Mouse (Mus musculus) myocyte (in vitro differentiated cells): Measurements from ENCODE around the gene Calhm3. TPM values are rescaled to one million over a fixed set of nuclear protein-coding genes. Genes with fewer than 3 reads are reported as not detected.

Source experiments
- H3K27me3 ChIP-seq: one replicate; pipeline ENCODE4 v1.6.1; 2011; ENCODE audit not compliant: control insufficient read depth, insufficient read depth, insufficient read length
- H3K36me3 ChIP-seq: one replicate; pipeline ENCODE4 v1.6.1; 2011; ENCODE audit not compliant: control insufficient read depth, insufficient read depth
- H3K4me2 ChIP-seq: one replicate; pipeline ENCODE4 v1.6.1; 2011; ENCODE audit warnings: low read depth, control low read depth
- H3K4me3 ChIP-seq: one replicate; pipeline ENCODE4 v1.5.1; 2011; ENCODE audit warnings: mild to moderate bottlenecking, control low read depth, moderate library complexity
- H3K79me2 ChIP-seq: one replicate; pipeline ENCODE4 v1.6.1; 2011; ENCODE audit not compliant: control insufficient read depth, insufficient read depth
- H3ac ChIP-seq: one replicate; pipeline ENCODE4 v1.6.1; 2011; ENCODE audit not compliant: control insufficient read depth, insufficient read length
- CEBPB ChIP-seq: IDR thresholded peaks from 2 replicates; pipeline ENCODE4 v1.6.1; 2011; ENCODE audit warnings: mild to moderate bottlenecking, moderate library complexity; ENCODE audit not compliant: poor library complexity, insufficient read depth, severe bottlenecking
- E2F4 ChIP-seq: IDR thresholded peaks from one replicate; pipeline ENCODE4 v1.6.1; 2011; ENCODE audit warnings: mild to moderate bottlenecking, control low read depth, moderate library complexity; ENCODE audit not compliant: insufficient read depth
- MAX ChIP-seq: IDR thresholded peaks from one replicate; pipeline ENCODE4 v1.6.1; 2011; ENCODE audit warnings: low read depth, mild to moderate bottlenecking, control low read depth
- MYOD1 ChIP-seq, 3 experiments: IDR thresholded peaks; one replicate each; pipeline ENCODE4 v1.6.1; 2011; ENCODE audit warnings: control low read depth in 2 of 3, low read depth in 2 of 3, mild to moderate bottlenecking in 2 of 3, moderate library complexity in 1 of 3; ENCODE audit not compliant: insufficient read length in 2 of 3, control insufficient read depth in 1 of 3
- MYOG ChIP-seq, 3 experiments: IDR thresholded peaks; one replicate each; pipeline ENCODE4 v1.6.1; 2011; ENCODE audit warnings: control low read depth in 2 of 3, low read depth in 2 of 3, mild to moderate bottlenecking in 2 of 3; ENCODE audit not compliant: insufficient read length in 2 of 3, control insufficient read depth in 1 of 3, insufficient read depth in 1 of 3
- POLR2A ChIP-seq: IDR thresholded peaks from one replicate; pipeline ENCODE4 v1.6.1; 2011; ENCODE audit warnings: low read depth, mild to moderate bottlenecking, control low read depth, moderate library complexity; ENCODE audit not compliant: insufficient read length
- POLR2AphosphoS2 ChIP-seq: IDR thresholded peaks from one replicate; pipeline ENCODE4 v1.6.1; 2011; ENCODE audit warnings: low read depth, control low read depth; ENCODE audit not compliant: insufficient read length
- REST ChIP-seq: IDR thresholded peaks from one replicate; pipeline ENCODE4 v1.6.1; 2011; ENCODE audit warnings: mild to moderate bottlenecking, control low read depth, moderate library complexity; ENCODE audit not compliant: insufficient read depth, insufficient read length
- SRF ChIP-seq: IDR thresholded peaks from one replicate; pipeline ENCODE4 v1.6.1; 2011; ENCODE audit warnings: low read depth; ENCODE audit not compliant: control insufficient read depth, insufficient read length
- TCF12 ChIP-seq: IDR thresholded peaks from one replicate; pipeline ENCODE4 v1.6.1; 2011; ENCODE audit warnings: mild to moderate bottlenecking, control low read depth; ENCODE audit not compliant: poor library complexity, insufficient read depth, severe bottlenecking
- TCF3 ChIP-seq: IDR thresholded peaks from one replicate; pipeline ENCODE4 v1.6.1; 2011; ENCODE audit warnings: low read depth, control low read depth; ENCODE audit not compliant: insufficient read length
- USF1 ChIP-seq: IDR thresholded peaks from one replicate; pipeline ENCODE4 v1.6.1; 2011; ENCODE audit warnings: low read depth, mild to moderate bottlenecking, control low read depth, moderate library complexity
- polyA plus RNA-seq: library from polyadenylated mRNA; unstranded; fragments of >200 nt; fragmentation: generic; extraction: Trizol; gene quantifications from one replicate; pipeline ENCODE4 v1.2.1, GENCODE M21; 2012; ENCODE audit warnings: missing spikeins

Calhm3 gene
- polyA plus RNA-seq, 1 experiment = not detected

DNA sequence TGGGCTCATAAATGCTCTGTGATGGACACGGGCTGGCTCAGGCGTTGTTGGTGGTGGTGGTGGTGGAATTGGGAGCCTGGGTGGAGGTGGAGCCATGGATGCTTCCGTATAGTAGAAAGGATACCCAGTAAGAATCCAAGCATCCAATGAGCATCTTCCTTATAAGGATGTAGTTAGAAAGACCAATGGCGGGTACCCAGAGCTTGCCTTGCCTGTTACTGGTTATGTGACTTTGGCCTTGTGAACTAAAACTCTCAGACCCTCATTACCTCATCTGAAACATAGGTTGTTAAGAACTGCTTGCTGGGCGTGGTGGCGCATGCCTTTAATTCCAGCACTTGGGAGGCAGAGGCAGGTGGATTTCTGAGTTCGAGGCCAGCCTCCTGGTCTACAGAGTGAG, 3.8 kb downstream of the Calhm3 start:
- Histone ChIP-seq H3K27me3 (peaks cover 9% of the 10 kb centered on the region), H3K4me3 (no peak overlapping the region), H3ac (no peak overlapping the region), H3K36me3 (no peaks in the 10 kb centered on the region), H3K79me2 (no peaks in the 10 kb centered on the region), H3K4me2 (no peak overlapping the region)
- TF ChIP-seq MYOD1 (IDR thresholded peaks at IDR 0.05; ENCODE audit: control insufficient read depth in 1 of 3, insufficient read length in 2 of 3, low read depth in 2 of 3) (no peak), POLR2AphosphoS2 (no peak), CEBPB (no peak), TCF12 (no peak), E2F4 (no peak), MAX (no peak), USF1 (no peak), MYOG (IDR thresholded peaks at IDR 0.05; ENCODE audit: control insufficient read depth in 1 of 3, insufficient read depth in 1 of 3, insufficient read length in 2 of 3, low read depth in 2 of 3) (no peak), TCF3 (no peak), SRF (no peak), POLR2A (no peak), REST (no peak)

DNA sequence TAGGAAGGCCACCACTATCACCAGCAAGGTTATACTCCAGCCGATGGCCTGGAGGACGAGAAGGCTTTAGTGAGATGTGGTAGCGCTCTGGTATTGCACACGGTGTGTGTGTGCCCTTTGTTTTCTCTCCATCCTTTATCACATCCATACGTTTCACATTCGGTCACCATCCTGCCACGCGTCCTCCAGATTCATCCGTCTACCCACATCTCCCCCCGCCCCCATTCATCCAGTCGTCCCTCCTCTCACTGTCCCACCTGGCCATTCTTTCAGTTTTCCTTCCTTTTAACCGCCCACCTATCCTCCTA, 5.5 kb downstream of the Calhm3 start:
- Histone ChIP-seq H3K79me2 (no peaks in the 10 kb centered on the region), H3K4me3 (no peak overlapping the region), H3ac (no peak overlapping the region), H3K36me3 (no peaks in the 10 kb centered on the region), H3K4me2 (no peak overlapping the region), H3K27me3 (no peaks in the 10 kb centered on the region)
- TF ChIP-seq REST (no peak), MAX (no peak), MYOD1 (IDR thresholded peaks at IDR 0.05; ENCODE audit: control insufficient read depth in 1 of 3, insufficient read length in 2 of 3, low read depth in 2 of 3) (no peak), MYOG (IDR thresholded peaks at IDR 0.05; ENCODE audit: control insufficient read depth in 1 of 3, insufficient read depth in 1 of 3, insufficient read length in 2 of 3, low read depth in 2 of 3) (no peak), TCF12 (no peak), POLR2AphosphoS2 (no peak), TCF3 (no peak), USF1 (no peak), SRF (no peak), CEBPB (no peak), POLR2A (no peak), E2F4 (no peak)

DNA sequence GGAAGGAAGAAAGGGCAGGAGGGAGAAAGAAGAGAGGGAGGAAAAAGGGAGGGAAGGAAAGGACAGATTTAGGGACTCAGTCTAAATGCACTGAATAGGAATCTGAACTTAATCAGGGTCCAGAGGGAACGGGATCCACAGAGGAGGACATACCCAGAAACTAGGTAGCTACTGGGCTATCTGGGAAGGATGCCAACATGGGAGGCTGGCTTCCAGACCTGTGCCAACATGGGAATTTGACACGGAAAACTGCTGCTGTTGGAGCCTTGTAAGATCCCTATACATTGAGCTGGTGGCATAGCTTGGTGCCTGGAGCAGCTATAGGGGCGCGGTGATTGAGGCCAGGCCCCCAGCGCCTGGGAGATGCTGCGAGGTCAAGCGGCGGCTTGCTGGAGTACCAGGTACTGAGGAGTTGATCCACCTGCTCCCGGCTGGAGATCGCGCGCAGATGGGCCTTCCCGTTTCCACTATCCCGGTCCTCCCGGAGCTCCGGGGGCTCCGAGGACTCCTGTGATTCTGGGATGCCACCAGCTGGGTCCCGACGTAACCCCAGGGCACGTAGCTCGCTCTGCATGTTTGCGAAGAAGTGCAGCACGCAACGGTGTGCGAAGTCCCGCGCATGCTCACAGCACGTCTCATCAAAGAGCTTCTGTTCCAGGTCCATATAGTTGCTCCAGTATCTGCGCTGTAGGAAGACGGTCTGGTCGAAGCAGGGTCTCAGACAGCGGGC, 6.1 kb downstream of the Calhm3 start:
- H3K4me3 ChIP-seq = no peak overlapping the region
- no peaks in the 10 kb centered on the region for H3K36me3 ChIP-seq
- TF ChIP-seq TCF3 (no peak), POLR2A (no peak), MYOG (IDR thresholded peaks at IDR 0.05; ENCODE audit: control insufficient read depth in 1 of 3, insufficient read depth in 1 of 3, insufficient read length in 2 of 3, low read depth in 2 of 3) (no peak), E2F4 (no peak), REST (no peak), TCF12 (no peak), MAX (no peak), USF1 (no peak), CEBPB (no peak), SRF (no peak), POLR2AphosphoS2 (no peak), MYOD1 (IDR thresholded peaks at IDR 0.05; ENCODE audit: control insufficient read depth in 1 of 3, insufficient read length in 2 of 3, low read depth in 2 of 3) (no peak)

DNA sequence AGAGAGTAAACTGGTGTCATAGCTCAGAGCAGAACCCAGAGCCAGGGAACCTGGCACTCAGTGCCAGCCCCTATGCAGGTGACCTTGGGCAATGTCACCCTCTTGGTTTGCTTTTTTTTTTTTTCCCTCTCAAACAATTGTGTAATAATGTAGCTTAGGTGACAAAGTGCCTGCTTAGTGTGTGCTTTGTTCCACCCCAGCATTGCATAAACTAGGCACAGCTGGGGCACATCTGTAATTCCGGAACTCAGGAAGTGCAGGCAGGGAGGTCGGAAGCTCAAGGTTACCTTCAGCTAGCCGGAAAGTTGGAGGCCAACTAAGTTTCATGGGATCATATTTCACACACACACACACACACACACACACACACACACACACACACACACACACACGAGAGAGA, 7.7 kb downstream of the Calhm3 start:
- Histone ChIP-seq H3ac (no peak overlapping the region), H3K4me2 (no peak overlapping the region), H3K79me2 (no peaks in the 10 kb centered on the region), H3K27me3 (no peaks in the 10 kb centered on the region), H3K36me3 (no peaks in the 10 kb centered on the region), H3K4me3 (no peak overlapping the region)
- TF ChIP-seq MYOD1 (IDR thresholded peaks at IDR 0.05; ENCODE audit: control insufficient read depth in 1 of 3, insufficient read length in 2 of 3, low read depth in 2 of 3) (no peak), TCF12 (no peak), USF1 (no peak), POLR2A (no peak), REST (no peak), E2F4 (no peak), MYOG (IDR thresholded peaks at IDR 0.05; ENCODE audit: control insufficient read depth in 1 of 3, insufficient read depth in 1 of 3, insufficient read length in 2 of 3, low read depth in 2 of 3) (no peak), TCF3 (no peak), POLR2AphosphoS2 (no peak), MAX (no peak), CEBPB (no peak), SRF (no peak)

More for the DNA sequence above, 6.1 kb downstream of the Calhm3 start:
- no peaks in the 10 kb centered on the region for H3K27me3 ChIP-seq
- H3ac ChIP-seq = no peak overlapping the region
- H3K79me2 ChIP-seq = no peaks in the 10 kb centered on the region
- no peak overlapping the region for H3K4me2 ChIP-seq
